Mouse (Mus musculus) layer of hippocampus, adult 8-10 months (tissue): ENCODE measurements around the gene Gpr156. TPM values are rescaled to one million over a fixed set of nuclear protein-coding genes. Genes with fewer than 3 reads are reported as not detected.

Experiments
- total RNA-seq, 4 experiments: library from RNA; stranded (reverse); gene quantifications; 2 replicates each; pipeline ENCODE4 v1.2.4; 2022

Gene Gpr156
- total RNA-seq, 4 experiments from 2014 or later = 0.50 to 1.4 (median 0.74) TPM

Other genes starting within 250 kb of the Gpr156 start
- 10 to 100 TPM; 33.3 to 45.7 (median 36.2) TPM for gene Fstl1, start 139.6 kb upstream of the Gpr156 start, total RNA-seq
- not detected for gene Gm36028, start 55.4 kb upstream of the Gpr156 start, total RNA-seq
- gene Lrrc58, start 48.1 kb upstream of the Gpr156 start, total RNA-seq = 10 to 100 TPM; 91.9 to 98.2 (median 96.2) TPM
- gene Gsk3b, start 172.5 kb downstream of the Gpr156 start, total RNA-seq = 100 to 1,000 TPM; 142 to 170 (median 159) TPM